Mouse (Mus musculus): Measurements from ENCODE around the gene Aig1.

GRCm38 (mm10) chr10:13849205-13849604, 19.6 kb downstream of the Aig1 start:
- TF ChIP-seq CTCF (IDR thresholded peaks at IDR 0.05; ENCODE audit: borderline replicate concordance, insufficient read depth, low read depth, low read length) (no peak), POLR2A (IDR thresholded peaks at IDR 0.05; ENCODE audit: borderline replicate concordance, insufficient read depth, low read length) (no peak)
